Mouse (Mus musculus) kidney, embryonic 16.5 days (tissue): ENCODE results near the gene Gm10135. TPM values are rescaled to one million over a fixed set of nuclear protein-coding genes. Genes with fewer than 3 reads are reported as not detected.
A peak's percentile ranks its signal among the peaks of the same experiment; 100 is the strongest.
"Not testable (repeated sequence)": the region's sequence is repeated elsewhere in the genome, so short reads cannot be mapped to it uniquely, and the experiment has no call there.

Experiments used
- ATAC-seq: fragments of 200-750 bp; cut with Nextera tagmentation; 2 replicates; pipeline ENCODE4 v1.8.0; 2017; ENCODE audit warnings: moderate TSS enrichment; ENCODE audit not compliant: low FRiP score, low TSS enrichment
- H3K27ac ChIP-seq: fragments of 300-500 bp; sonication (generic); 2 replicates; pipeline ENCODE4 v1.5.1; 2014; ENCODE audit warnings: low read length
- H3K27me3 ChIP-seq: fragments of 300-500 bp; sonication (generic); 2 replicates; pipeline ENCODE4 v1.6.1; 2014; ENCODE audit warnings: low read length, control low read depth, mixed read lengths; ENCODE audit not compliant: insufficient read depth
- H3K36me3 ChIP-seq: fragments of 300-500 bp; sonication (generic); 2 replicates; pipeline ENCODE4 v1.6.1; 2014; ENCODE audit warnings: low read length, control low read depth, mixed read lengths; ENCODE audit not compliant: insufficient read depth
- H3K4me1 ChIP-seq: fragments of 300-500 bp; sonication (generic); 2 replicates; pipeline ENCODE4 v1.6.1; 2014; ENCODE audit warnings: low read length, control low read depth, mixed read lengths; ENCODE audit not compliant: insufficient read depth
- H3K4me2 ChIP-seq: fragments of 300-500 bp; sonication (generic); replicated peaks from 2 replicates; pipeline ENCODE4 v1.6.1; 2014; ENCODE audit warnings: low read depth, low read length
- H3K4me3 ChIP-seq: fragments of 300-500 bp; sonication (generic); 2 replicates; pipeline ENCODE4 v1.5.1; 2014; ENCODE audit warnings: mild to moderate bottlenecking, low read length
- H3K9ac ChIP-seq: fragments of 300-500 bp; sonication (generic); replicated peaks from 2 replicates; pipeline ENCODE4 v1.6.1; 2014; ENCODE audit warnings: low read length
- H3K9me3 ChIP-seq: fragments of 300-500 bp; sonication (generic); 2 replicates; pipeline ENCODE4 v1.6.1; 2016; ENCODE audit warnings: low read length, control low read depth
- WGBS: fragments of 180-500 bp; shearing (Covaris S2); extraction: QIAGEN DNeasy Blood & Tissue Kit; methylation state at CpG from one replicate; pipeline ENCODE4 v1.1.7; 2014; 5-methylcytosine and 5-hydroxymethylcytosine counted together
- polyA plus RNA-seq: library from polyadenylated mRNA; unstranded; fragments of >200 nt; fragmentation: Nextera tagmentation; extraction: Ambion mirVana; gene quantifications from 2 replicates; pipeline ENCODE4 v1.2.1, GENCODE M21; 2015

Gene Gm10135
- polyA plus RNA-seq, 1 experiment from 2014 or later = not detected

DNA sequence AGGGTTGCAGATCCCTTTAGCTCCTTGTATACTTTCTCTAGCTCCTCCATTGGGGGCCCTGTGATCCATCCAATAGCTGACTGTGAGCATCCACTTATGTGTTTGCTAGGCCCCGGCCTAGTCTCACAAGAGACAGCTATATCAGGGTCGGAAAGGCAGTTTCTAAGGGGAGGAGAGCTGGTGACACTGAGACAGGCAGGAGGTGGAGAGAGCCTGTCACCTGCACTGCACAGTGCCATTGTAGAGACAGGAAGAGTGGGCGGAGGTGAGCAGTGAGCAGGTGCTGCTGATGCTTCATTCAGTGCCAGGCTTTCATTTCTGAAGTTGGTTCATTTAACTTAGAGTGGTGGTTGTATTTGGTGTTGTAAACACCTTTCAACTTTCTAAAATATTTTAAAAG, 36.1 kb downstream of the Gm10135 start:
- 87% methylated on average over 3 of the region's 3 CpGs for WGBS
- H3K9me3 ChIP-seq, H3K9ac ChIP-seq, H3K4me2 ChIP-seq, H3K36me3 ChIP-seq, H3K4me1 ChIP-seq, H3K27ac ChIP-seq, H3K27me3 ChIP-seq, ATAC-seq, H3K4me3 ChIP-seq: not testable (repeated sequence)

DNA sequence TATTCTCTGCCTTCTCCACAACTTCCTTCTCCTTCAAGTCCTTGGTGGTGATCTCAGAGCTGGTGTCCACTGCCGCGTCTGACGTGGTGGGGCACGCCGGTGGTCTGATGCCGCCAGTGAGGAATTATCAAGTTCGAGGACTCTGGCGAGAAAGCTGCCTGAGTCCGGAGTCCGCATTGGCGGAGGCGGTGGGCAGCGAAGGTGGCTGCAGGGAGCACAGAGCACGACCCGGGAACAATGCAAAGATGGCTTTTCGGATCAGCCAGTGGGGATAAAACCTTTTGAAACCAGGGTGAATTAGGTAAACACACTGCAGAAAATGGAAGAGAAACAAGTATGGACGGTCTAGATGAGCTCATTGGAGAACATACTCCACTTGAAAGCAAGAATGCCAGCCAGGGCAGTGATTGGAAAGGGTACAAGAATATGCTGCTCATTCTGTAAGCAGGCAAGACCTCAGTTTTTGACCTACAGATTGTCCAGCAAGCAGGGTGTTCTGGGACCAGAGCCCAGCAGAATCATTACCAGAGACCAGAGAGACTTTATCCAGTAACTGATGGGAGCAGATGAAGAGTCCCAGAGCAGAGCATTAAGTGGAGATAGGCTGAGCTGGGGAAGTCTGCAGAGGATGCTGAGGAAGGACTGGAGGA, 41.4 kb downstream of the Gm10135 start:
- 93% methylated on average over 17 of the region's 17 CpGs for WGBS
- Histone ChIP-seq H3K4me3 (no peak overlapping the region), H3K4me1 (no peaks in the 10 kb centered on the region), H3K4me2 (no peak overlapping the region), H3K36me3 (peaks cover 4% of the 10 kb centered on the region; the same call in 1 of the 2 replicates), H3K27ac (no peak overlapping the region), H3K9me3 (no peaks in the 10 kb centered on the region), H3K9ac (no peak overlapping the region), H3K27me3 (no peaks in the 10 kb centered on the region)
- no peak for ATAC-seq

DNA sequence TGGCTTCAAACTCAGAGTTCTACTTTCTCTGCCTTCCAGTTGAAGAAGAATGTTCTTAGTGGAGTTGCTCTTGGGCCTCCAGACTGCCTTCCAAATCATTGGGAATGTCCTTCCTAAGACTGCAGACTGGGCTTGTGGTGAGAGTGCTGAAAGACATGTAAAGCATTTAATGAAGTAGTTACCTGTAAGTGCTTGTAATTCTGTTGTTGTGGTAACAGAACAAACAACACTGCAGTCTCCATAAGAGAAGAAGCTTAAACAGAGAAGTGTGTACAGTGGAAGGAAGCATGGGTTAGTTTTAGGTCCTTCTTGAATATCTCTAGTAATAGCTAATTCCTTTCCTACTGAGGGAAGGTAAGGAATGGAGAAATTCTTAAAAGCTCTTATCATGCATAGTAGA, 47.4 kb downstream of the Gm10135 start:
- H3K4me1 ChIP-seq = 0 out of 2 replicates have a peak, but pooled peaks cover 2% of the 10 kb centered on the region
- H3K9ac ChIP-seq = no peak overlapping the region
- H3K4me2 ChIP-seq = no peak overlapping the region
- H3K9me3 ChIP-seq = no peaks in the 10 kb centered on the region
- H3K4me3 ChIP-seq = no peak overlapping the region
- no peak overlapping the region for H3K27ac ChIP-seq
- no peak for ATAC-seq
- H3K36me3 ChIP-seq = no peaks in the 10 kb centered on the region
- H3K27me3 ChIP-seq = no peaks in the 10 kb centered on the region

DNA sequence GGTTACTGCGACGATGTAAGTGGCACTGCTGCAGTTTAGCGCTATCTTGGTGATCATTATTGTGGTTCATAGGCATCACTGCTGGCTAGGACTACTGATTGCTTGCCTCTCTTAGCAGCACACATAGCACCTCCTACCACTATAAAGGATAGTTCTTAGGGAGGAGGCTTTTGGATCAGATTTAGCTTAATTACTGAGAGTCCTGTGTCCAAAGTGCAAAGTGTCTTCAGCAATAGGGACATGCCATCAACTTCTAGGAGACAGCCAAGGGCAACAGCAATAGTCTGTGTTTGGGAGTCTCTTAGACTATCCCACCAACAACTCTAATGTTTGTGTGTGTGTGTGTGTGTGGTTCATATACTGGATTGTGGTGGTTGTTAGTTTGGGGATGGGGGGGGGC, 51.7 kb downstream of the Gm10135 start:
- 0 out of 2 replicates have a peak, but pooled peaks cover 2% of the 10 kb centered on the region for H3K4me1 ChIP-seq
- H3K4me3 ChIP-seq = no peak overlapping the region
- H3K4me2 ChIP-seq = no peak overlapping the region
- H3K27me3 ChIP-seq = no peaks in the 10 kb centered on the region
- no peak overlapping the region for H3K27ac ChIP-seq
- no peaks in the 10 kb centered on the region for H3K9me3 ChIP-seq
- no peaks in the 10 kb centered on the region for H3K36me3 ChIP-seq
- no peak for ATAC-seq
- no peak overlapping the region for H3K9ac ChIP-seq
- WGBS = 96% methylated on average over 3 of the region's 3 CpGs

DNA sequence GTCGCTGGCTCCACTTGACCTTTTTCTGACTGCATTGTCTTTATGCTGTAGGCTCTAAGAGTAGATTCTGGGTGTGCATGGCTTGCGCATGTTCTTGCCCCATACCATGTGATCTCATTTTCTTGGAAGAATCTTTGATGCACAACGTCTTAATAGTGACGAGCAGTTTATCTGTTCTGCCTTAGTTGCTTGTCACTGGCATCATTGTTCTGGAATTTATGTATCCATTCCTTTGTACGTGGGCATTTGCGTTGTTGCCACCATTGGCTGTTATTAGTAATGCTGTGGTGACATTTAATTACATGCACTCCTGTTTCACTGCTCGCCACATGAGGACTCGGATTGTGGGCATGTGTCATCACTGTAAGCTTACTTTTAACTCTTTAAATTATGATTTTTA, 53.3 kb downstream of the Gm10135 start:
- 88% methylated on average over 8 of the region's 8 CpGs for WGBS

DNA sequence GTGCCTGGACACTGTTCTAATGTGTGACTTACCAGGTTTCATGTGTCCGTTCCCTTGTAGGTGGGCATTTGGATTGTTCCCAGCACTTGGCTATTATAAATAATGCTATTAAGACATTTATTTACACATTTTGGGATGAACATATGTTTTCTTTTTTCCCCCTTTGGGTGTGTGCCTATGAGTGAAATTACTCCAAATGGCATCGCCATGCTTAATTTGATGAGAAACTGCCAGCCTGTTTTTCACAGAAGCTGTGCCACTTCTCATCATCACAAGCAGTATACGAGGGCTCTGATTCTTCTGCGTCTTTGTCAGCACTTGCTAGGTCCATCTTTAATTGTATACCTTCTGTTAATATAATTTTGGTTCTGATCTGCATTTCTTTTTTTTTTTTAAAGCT, 54.1 kb downstream of the Gm10135 start:
- Histone ChIP-seq H3K36me3 (no peaks in the 10 kb centered on the region), H3K4me1 (peaks cover 20% of the 10 kb centered on the region), H3K27ac (no peak overlapping the region), H3K9me3 (no peaks in the 10 kb centered on the region), H3K4me3 (no peak overlapping the region), H3K27me3 (no peaks in the 10 kb centered on the region), H3K9ac (no peak overlapping the region), H3K4me2 (no peak overlapping the region)
- ATAC-seq = no peak
- WGBS = 91% methylated on average over 4 of the region's 4 CpGs

More for the DNA sequence above, 53.3 kb downstream of the Gm10135 start:
- Histone ChIP-seq H3K9ac (no peak overlapping the region), H3K27me3 (no peaks in the 10 kb centered on the region), H3K4me2 (no peak overlapping the region), H3K36me3 (no peaks in the 10 kb centered on the region), H3K27ac (no peak overlapping the region), H3K4me3 (no peak overlapping the region), H3K4me1 (peaks cover 14% of the 10 kb centered on the region), H3K9me3 (no peaks in the 10 kb centered on the region)
- no peak for ATAC-seq

DNA sequence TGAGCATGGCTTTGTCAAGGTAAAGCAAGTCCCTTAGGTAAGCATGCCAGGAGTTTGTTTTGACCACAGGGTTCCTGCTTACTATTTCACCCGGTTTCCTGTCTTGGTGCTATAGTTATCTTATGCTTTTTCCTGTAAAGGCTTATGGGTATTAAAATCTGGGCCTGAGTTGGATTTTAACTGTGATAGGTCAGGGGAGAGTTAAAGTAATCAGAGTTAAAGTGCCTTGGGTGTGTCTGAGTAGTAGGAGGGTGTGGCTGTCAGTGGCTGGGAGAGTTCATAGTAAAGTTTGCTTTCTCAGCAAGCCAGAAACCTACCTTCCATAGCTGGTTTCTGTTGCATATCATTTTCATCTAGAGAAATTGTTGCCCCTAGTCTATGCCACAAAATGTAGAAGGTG, 57.7 kb downstream of the Gm10135 start:
- Histone ChIP-seq H3K27me3 (no peaks in the 10 kb centered on the region), H3K4me3 (no peak overlapping the region), H3K36me3 (no peaks in the 10 kb centered on the region), H3K9ac (no peak overlapping the region), H3K4me1 (peaks cover 28% of the 10 kb centered on the region), H3K27ac (no peak overlapping the region), H3K4me2 (peak overlapping the region; percentile 87), H3K9me3 (no peaks in the 10 kb centered on the region)
- WGBS = 35% methylated on average over 1 of the region's 1 CpGs
- ATAC-seq = no peak

DNA sequence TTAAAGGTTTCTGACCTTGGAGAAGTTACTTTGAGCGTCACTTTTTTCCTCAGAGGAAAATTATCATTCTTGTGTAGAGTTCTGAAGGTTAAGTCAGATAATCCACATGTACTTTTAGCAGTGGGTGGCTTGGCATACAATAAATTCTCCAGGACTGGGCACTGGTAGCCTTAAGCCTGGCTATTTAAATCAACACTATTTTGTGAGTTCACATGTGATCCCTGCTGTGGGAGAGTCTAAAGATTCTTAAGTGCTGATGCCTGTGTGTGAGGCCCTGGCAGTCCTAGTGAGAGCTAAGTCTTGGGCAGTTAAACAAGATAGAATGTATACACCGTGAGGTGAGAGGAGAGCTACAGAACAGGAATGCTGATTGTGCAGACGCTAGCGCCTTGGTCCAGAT, 58.5 kb downstream of the Gm10135 start:
- Histone ChIP-seq H3K9me3 (no peaks in the 10 kb centered on the region), H3K4me3 (peak overlapping the region; percentile 96), H3K4me2 (peak overlapping the region; percentile 87), H3K27ac (no peak overlapping the region; the same call in 1 of the 2 replicates), H3K36me3 (no peaks in the 10 kb centered on the region), H3K27me3 (no peaks in the 10 kb centered on the region), H3K9ac (peak overlapping the region; percentile 99), H3K4me1 (peaks cover 28% of the 10 kb centered on the region)
- 25% methylated on average over 4 of the region's 4 CpGs for WGBS
- no peak for ATAC-seq

Other genes with a start within 250 kb of the Gm10135 start
- 0.06 and 0.28 TPM in 2 replicates for gene Txk, start 221.9 kb downstream of the Gm10135 start, polyA plus RNA-seq
- 11.2 and 12.1 TPM in 2 replicates for gene Tec, start 106.2 kb downstream of the Gm10135 start, polyA plus RNA-seq
- gene Slain2, start 60.4 kb downstream of the Gm10135 start, polyA plus RNA-seq = 11.8 and 12.6 TPM in 2 replicates
- gene Slc10a4, start 32.2 kb upstream of the Gm10135 start, polyA plus RNA-seq = 1.2 and 1.8 TPM in 2 replicates